Mouse (Mus musculus) 3T3-L1 (cell line): ENCODE measurements around the gene Zdhhc21.

Experiments
- DNase-seq: peaks from one replicate; pipeline ENCODE4 v3.0.0-alpha.2; 2015; ENCODE audit warnings: low read depth, low spot score

The Zdhhc21 gene

DNA sequence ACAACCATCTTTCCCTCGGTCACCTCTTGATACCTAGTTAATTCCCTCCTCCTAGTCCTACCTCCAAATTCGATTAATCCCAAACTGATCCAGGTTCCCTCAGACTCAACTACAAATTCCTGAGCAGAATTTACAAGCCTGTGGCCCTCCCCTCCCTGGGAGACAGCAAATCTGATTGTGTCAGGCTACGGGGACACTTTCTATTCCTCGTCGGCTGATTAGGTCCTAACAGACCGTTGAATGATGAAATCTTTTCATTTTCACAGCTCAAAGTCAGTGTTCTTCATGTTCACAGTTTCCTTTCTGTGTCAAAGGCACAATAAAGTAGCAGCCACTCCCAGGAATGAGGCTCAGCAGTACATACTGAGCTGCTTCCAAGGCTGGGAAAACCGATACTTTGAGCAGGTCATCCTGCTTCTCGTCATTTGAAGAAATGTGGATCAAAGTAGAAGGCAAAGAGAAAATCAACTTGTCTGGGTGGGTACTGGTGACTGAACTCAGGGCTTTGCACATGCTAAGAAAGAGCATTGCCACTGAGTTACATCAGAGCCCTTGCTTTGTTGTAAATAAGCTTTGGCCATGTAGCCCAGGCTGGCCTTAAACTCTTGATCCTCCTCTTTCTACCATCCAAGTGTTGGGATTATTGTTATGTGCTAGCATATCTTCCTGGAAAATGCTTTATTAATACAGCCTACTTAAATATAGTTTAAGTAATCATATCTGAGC lies 5.4 kb upstream of the Zdhhc21 start:
- DNase-seq, result no peak

DNA sequence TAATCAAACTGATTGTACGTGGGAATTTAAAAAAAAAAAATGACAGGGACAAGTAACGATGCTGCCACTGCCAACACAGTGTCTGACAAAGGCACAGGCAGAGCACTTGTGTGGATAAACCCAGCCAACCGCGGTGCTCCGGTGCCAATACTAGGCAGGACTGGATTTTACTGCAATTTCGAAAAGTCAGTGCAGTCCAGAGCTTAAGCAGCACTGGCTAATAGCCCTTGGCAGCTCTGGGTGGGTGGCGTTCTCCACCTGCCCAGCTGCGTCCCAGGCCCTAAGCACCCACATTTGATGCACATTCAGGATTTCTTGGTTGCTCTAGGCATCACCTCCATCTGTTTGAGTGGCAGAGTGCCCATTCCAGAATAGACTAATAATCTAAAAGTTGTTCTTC lies 3.6 kb upstream of the Zdhhc21 start:
- DNase-seq, result no peak

GRCm38 (mm10) chr4:82861451-82861850 lies 1.7 kb upstream of the Zdhhc21 start:
- DNase-seq, result no peak

- no peak for DNase-seq
Observed at GRCm38 (mm10) chr4:82860566-82860965, 808 bp upstream of the Zdhhc21 start.

- peak; percentile 10 for DNase-seq
Observed at GRCm38 (mm10) chr4:82858431-82859010, 1.2 kb downstream of the Zdhhc21 start.

DNA sequence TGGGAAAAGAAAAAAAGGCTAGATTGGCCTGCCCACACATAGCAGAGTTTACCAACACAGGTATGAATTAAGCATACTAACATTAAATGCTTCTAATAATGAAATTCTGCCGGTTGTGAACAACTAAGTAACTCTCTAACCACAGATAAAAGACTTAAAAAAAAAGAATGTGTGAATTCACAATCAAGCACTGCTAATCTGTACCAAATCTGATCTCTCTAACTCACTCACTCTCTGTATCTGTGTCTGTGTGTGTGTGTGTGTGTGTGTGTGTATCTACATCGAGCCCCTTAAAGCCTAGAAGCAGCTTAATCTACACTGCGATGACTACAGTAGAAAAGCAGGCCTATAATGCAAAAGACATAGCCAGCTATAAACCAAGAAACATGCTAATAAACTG lies 2.8 kb downstream of the Zdhhc21 start:
- DNase-seq, result no peak

- no peak for DNase-seq
Observed at GRCm38 (mm10) chr4:82853809-82854208, 5.9 kb downstream of the Zdhhc21 start.

DNA sequence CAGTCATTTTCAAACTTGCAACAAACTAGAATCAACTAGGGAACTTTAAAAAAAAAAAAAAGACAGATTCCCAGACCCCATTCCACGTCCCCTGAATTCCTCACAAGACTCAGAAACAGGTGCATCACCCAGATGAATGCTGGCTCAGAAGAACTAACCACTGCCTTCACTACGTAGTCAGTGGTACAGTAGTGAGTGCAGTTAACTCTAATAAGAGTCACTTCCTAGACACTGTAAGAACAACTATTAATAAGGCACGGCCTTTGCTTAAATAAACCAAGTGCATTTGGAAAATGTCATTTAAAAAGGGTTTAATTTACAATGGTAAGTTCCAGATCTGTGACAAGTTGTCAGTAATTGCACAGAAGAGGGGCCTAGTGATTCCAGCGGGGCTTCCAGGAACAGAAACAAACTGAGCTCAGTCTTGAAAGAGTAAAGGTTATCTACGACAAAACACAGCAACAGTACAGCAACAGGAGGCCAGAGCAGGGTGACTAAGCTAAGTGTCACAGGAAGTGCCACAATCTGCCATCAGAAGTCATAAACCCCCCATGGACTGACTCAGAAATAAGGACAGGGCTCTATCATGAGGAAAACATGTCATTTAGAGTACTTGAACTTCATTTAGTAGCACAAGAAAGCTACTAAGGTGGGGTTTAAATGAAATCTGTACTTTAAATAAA lies 11.1 kb downstream of the Zdhhc21 start:
- peak; percentile 17 for DNase-seq

GRCm38 (mm10) chr4:82837526-82838240 lies 22.1 kb downstream of the Zdhhc21 start:
- DNase-seq, result peak; percentile 24

GRCm38 (mm10) chr4:82831155-82831554 lies 28.6 kb downstream of the Zdhhc21 start:
- DNase-seq, result no peak

DNA sequence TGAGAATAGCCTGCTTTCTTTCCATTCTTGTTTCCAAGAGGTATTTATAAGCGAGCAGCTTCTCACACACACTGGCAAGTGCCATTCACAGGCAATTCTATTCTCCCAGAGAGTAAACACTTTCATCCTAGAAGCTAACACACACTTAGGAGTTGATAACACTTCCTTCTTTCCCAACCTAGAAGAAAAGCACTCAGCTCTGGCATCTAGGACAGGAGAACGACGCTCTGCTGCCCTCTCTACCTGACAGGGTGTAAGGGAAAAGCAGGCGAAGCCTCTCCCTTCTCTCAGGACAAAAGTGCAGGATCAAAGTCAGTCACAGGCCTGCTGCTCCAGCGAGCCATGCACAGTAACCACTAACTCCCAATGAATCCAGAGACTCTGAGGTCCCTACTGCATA lies 30.3 kb downstream of the Zdhhc21 start:
- no peak for DNase-seq

DNA sequence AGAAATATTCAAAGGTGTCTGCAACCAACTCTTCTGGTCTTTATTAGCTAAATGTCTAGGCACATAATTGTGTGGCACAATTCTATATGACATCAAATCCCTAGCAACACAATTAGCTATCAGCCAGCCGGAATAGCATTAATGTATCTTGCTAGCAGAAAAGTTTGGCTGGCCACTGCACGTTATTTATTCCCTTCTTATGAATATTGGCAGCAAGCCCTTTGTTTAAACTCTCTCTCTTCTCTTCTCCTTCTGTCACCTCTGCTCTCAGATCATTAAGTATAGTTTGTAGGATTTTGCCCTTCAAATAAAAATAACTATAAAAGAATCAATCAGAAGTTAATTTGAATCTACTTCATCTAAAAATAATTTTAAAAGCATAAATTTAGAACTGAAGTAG lies 32.8 kb downstream of the Zdhhc21 start:
- no peak for DNase-seq

- DNase-seq, result no peak
Observed at GRCm38 (mm10) chr4:82817833-82818232, 41.9 kb downstream of the Zdhhc21 start.

- DNase-seq, result no peak
Observed at GRCm38 (mm10) chr4:82816351-82816750, 43.4 kb downstream of the Zdhhc21 start.

DNA sequence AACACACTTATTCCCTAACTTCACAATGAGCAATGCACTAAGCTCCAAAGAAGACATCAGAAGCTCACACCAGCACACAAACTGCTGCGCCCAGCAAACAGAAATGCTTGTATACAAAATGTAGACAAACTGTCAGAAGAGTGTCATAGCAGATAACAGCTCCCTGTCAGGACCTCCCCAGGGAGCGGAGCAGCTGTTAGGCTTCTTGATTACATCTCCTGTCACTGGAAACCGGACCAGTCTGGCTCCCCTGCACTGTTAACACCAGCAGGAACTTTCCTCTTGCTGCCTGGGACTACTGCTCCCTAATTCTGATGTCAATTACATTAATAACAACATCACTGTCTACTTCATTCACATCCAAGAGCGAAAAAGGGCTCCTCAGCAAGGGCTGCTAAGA lies 44.5 kb downstream of the Zdhhc21 start:
- DNase-seq, result no peak

- no peak for DNase-seq
Observed at GRCm38 (mm10) chr4:82813356-82813755, 46.4 kb downstream of the Zdhhc21 start.

DNA sequence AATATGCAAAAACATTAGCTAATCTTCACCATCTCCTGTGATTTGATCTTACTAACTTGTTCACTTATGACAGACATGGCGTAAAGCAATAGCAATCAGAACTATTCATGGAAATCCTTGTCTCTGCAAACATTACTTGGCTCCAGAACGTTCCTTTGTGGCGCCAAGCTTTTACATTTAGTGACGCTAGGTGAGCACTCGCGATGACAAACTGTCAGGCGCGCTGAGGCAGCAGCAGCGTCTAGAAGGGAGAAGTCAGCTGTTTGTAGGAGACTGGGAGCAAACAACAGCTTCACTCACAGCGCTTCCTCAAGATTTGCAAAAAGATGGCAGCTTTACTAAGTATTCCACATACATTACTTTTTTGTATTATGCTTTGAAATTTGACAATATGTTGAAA lies 51.9 kb downstream of the Zdhhc21 start:
- DNase-seq, result no peak

GRCm38 (mm10) chr4:82806176-82806757 lies 53.5 kb downstream of the Zdhhc21 start:
- no peak for DNase-seq

DNA sequence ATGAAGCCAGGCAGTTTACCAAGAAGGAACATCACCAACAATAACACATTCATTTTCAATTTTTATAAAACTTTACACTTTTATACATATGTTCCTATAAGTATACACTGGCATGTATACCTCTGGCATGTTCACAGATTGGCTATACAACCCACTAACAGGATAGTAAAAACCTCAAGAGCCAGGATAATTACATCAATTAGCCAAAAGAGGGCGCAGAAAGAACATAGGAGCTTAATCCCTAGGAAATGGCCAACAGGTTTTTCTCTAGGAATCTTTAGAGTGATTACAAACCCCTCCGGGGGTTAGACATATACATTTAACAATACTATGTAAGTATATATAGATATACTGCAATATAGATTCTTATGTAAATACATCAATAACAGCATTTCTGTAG lies 55.7 kb downstream of the Zdhhc21 start:
- DNase-seq, result peak; percentile 55

GRCm38 (mm10) chr4:82793608-82794007 lies 66.2 kb downstream of the Zdhhc21 start:
- no peak for DNase-seq

GRCm38 (mm10) chr4:82792906-82793580 lies 66.7 kb downstream of the Zdhhc21 start:
- no peak for DNase-seq
